18 mouse cellular contexts compared by ENCODE assay signal in the genomic region with DNA sequence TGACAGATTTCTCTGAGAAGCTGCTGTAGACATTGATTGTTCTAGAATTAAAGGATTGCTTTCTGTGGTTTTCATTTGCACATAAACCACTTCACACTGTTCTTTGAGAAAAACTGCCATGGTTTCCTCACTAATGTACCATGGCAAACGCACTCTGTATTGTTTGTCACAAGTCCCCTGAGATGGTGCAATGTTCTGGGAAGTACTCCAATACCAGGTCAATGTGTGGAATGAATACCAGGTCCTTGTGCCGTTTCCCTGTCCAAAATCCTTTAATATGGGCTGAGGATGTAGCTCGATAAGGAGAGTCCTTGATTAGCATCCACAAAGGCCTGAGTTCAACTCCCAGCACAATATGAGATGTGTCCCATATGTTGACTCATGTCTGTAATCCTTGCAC.
DNase-seq lines count a peak whose midpoint lies in the region; ATAC-seq and TF ChIP-seq lines count a peak whose summit lies in the region.
"Had no signal": no experiment of that assay in that cellular context is flagged by ENCODE, and none has a peak within 500 bp of the region (broad histone marks: within the 10 kb centered on the region; RNA-seq: fewer than 3 reads in every experiment).

No protein-coding gene starts in this region.

- intact Hi-C loops in gastrocnemius, adult 2 months (cut with DNase I), result no loop called here
- intact Hi-C loops in gastrocnemius, postnatal 14 days (cut with DNase I; ENCODE audit: low total_unique reads), result no loop called here
- intact Hi-C loops in heart, postnatal 36 days (cut with DNase I), result no loop called here

- TF ChIP-seq CTCF in gastrocnemius, adult 2 months (IDR thresholded peaks at IDR 0.05), result no peak
- TF ChIP-seq CTCF in heart, postnatal 0 days (IDR thresholded peaks at IDR 0.05; ENCODE audit: low read depth), result no peak

- H3K27ac ChIP-seq in gastrocnemius, adult 2 months, result peak overlapping the region; percentile 56
- peak overlapping the region; percentile 41; the same call in 1 of the 2 replicates for H3K27ac ChIP-seq in heart, postnatal 0 days (ENCODE audit: low read depth)
- H3K27ac ChIP-seq: embryonic facial prominence, embryonic 12.5 days; forebrain, embryonic 15.5 days; hindbrain, embryonic 13.5 days; hindbrain, postnatal 0 days had no signal

- ATAC-seq in heart, postnatal 0 days (ENCODE audit: insufficient read depth, low read depth), result no peak
- ATAC-seq in megakaryocyte, adult 5-6 weeks (ENCODE audit: poor library complexity, severe bottlenecking), result no peak
- ATAC-seq: activated CD4-positive, CD25-positive, alpha-beta regulatory T cell, adult 4 months; forebrain, embryonic 15.5 days; hindbrain, postnatal 0 days; Patski had no signal

- H3K27me3 ChIP-seq in heart, postnatal 0 days (ENCODE audit: control insufficient read depth, insufficient read depth, low read length), result no peaks in the 10 kb centered on the region
- H3K27me3 ChIP-seq: embryonic facial prominence, embryonic 12.5 days; forebrain, embryonic 15.5 days; hindbrain, embryonic 13.5 days; Patski had no signal

- no peaks in the 10 kb centered on the region for H3K4me1 ChIP-seq in heart, postnatal 0 days (ENCODE audit: control insufficient read depth, insufficient read depth)
- H3K4me1 ChIP-seq: embryonic facial prominence, embryonic 12.5 days; forebrain, embryonic 15.5 days; hindbrain, embryonic 13.5 days had no signal

- WGBS in heart, postnatal 0 days, result 51% methylated on average over 3 of the region's 3 CpGs

- no peaks in the 10 kb centered on the region for H3K9me3 ChIP-seq in heart, postnatal 0 days (replicated peaks; ENCODE audit: control insufficient read depth, low read length)
- H3K9me3 ChIP-seq: embryonic facial prominence, embryonic 12.5 days; forebrain, embryonic 15.5 days; hindbrain, embryonic 13.5 days had no signal

- H3K4me3 ChIP-seq in gastrocnemius, adult 2 months, result no peak overlapping the region
- H3K4me3 ChIP-seq in heart, postnatal 0 days (ENCODE audit: low read depth, low read length), result no peak overlapping the region
- H3K4me3 ChIP-seq: embryonic facial prominence, embryonic 12.5 days; forebrain, embryonic 15.5 days; hindbrain, embryonic 13.5 days had no signal

- DNase-seq in gastrocnemius, adult 2 months, result no peak
- DNase-seq in gastrocnemius, postnatal 14 days, result no peak
- no peak for DNase-seq in heart, postnatal 0 days (ENCODE audit: low spot score)
- no peak for DNase-seq in heart, postnatal 36 days
- peak; percentile 16 for DNase-seq in lung, postnatal 36 days
- no peak for DNase-seq in lung, postnatal 25 days (ENCODE audit: low spot score)
- DNase-seq: adrenal gland, adult 8-10 months; cerebellum, adult 11-12 months; cerebellum, adult 9-10 months; cerebellum, postnatal 25 days; gastrocnemius, postnatal 10 days had no signal

- no peak for TF ChIP-seq EP300 in heart, postnatal 0 days (IDR thresholded peaks at IDR 0.05; ENCODE audit: low read depth)

- H3K9ac ChIP-seq in heart, postnatal 0 days (replicated peaks; ENCODE audit: low read depth, low read length), result no peak overlapping the region
- H3K9ac ChIP-seq: embryonic facial prominence, embryonic 12.5 days; forebrain, embryonic 15.5 days; hindbrain, embryonic 13.5 days had no signal

- H3K4me2 ChIP-seq in heart, postnatal 0 days (ENCODE audit: low read depth, low read length), result no peak overlapping the region
- H3K4me2 ChIP-seq: embryonic facial prominence, embryonic 12.5 days; forebrain, embryonic 15.5 days; hindbrain, embryonic 13.5 days had no signal

- no peaks in the 10 kb centered on the region for H3K36me3 ChIP-seq in heart, postnatal 0 days (replicated peaks; ENCODE audit: control insufficient read depth, insufficient read depth, low read length)
- H3K36me3 ChIP-seq: embryonic facial prominence, embryonic 12.5 days; forebrain, embryonic 15.5 days; hindbrain, embryonic 13.5 days had no signal
